21 mouse cellular contexts compared by ENCODE assay signal in genomic region chr2:153463257-153463656, GRCm38 (mm10). TPM values are rescaled to one million over a fixed set of nuclear protein-coding genes. Genes with fewer than 3 reads are reported as not detected.
DNase-seq lines count a peak whose midpoint lies in the region; ATAC-seq and TF ChIP-seq lines count a peak whose summit lies in the region.
"Had no signal": no experiment of that assay in that cellular context is flagged by ENCODE, and none has a peak within 500 bp of the region (broad histone marks: within the 10 kb centered on the region; RNA-seq: fewer than 3 reads in every experiment).

No protein-coding gene starts in this region.

- no peak overlapping the region for H3K4me2 ChIP-seq in forebrain, postnatal 0 days (ENCODE audit: low read depth)
- no peak overlapping the region for H3K4me2 ChIP-seq in forebrain, embryonic 13.5 days
- H3K4me2 ChIP-seq in liver, postnatal 0 days (ENCODE audit: low read depth, low read length): no peak overlapping the region
- H3K4me2 ChIP-seq: kidney, embryonic 15.5 days; limb, embryonic 13.5 days; lung, embryonic 15.5 days had no signal

- TF ChIP-seq CTCF in forebrain, postnatal 0 days (IDR thresholded peaks at IDR 0.05; ENCODE audit: low read depth): peak; percentile 47
- TF ChIP-seq CTCF in liver, postnatal 0 days (IDR thresholded peaks at IDR 0.05; ENCODE audit: low read depth): peak; percentile 51; the same call in 1 of the 2 replicates
- TF ChIP-seq CTCF in E14TG2a.4 (conservative IDR thresholded peaks at IDR 0.05; ENCODE audit: low read length): peak; percentile 26
- 0 out of 2 replicates have a peak, but pooled peaks have one; percentile 20 for TF ChIP-seq CTCF in cortical plate, adult 2 months (IDR thresholded peaks at IDR 0.05; ENCODE audit: extremely low read depth, insufficient read depth, low read length)

- peak; percentile 26 for DNase-seq in forebrain, postnatal 0 days
- no peak for DNase-seq in liver, postnatal 0 days
- no peak for DNase-seq in liver
- no peak for DNase-seq in right cerebral cortex, postnatal 4 days
- no peak for DNase-seq in layer of hippocampus, adult 9-10 months (ENCODE audit: low spot score)
- DNase-seq: adrenal gland, adult 2 months; cerebellum, adult 2 months; heart, postnatal 36 days had no signal

- no peaks in the 10 kb centered on the region for H3K9me3 ChIP-seq in forebrain, postnatal 0 days (ENCODE audit: low read length)
- H3K9me3 ChIP-seq in forebrain, embryonic 13.5 days (replicated peaks): no peaks in the 10 kb centered on the region
- H3K9me3 ChIP-seq in liver, postnatal 0 days (ENCODE audit: low read length): no peaks in the 10 kb centered on the region
- H3K9me3 ChIP-seq in E14TG2a.4 (ENCODE audit: low read length): no peaks in the 10 kb centered on the region
- H3K9me3 ChIP-seq: heart, embryonic 10.5 days; kidney, embryonic 15.5 days; limb, embryonic 13.5 days; lung, embryonic 15.5 days; megakaryocyte, embryonic 14.5 days had no signal

- no peak overlapping the region for H3K9ac ChIP-seq in forebrain, postnatal 0 days
- H3K9ac ChIP-seq in forebrain, embryonic 13.5 days: no peak overlapping the region
- no peak overlapping the region for H3K9ac ChIP-seq in liver, postnatal 0 days (replicated peaks)
- H3K9ac ChIP-seq: kidney, embryonic 15.5 days; limb, embryonic 13.5 days; lung, embryonic 15.5 days had no signal

- H3K27ac ChIP-seq in forebrain, postnatal 0 days (ENCODE audit: low read depth, low read length): no peak overlapping the region
- no peak overlapping the region for H3K27ac ChIP-seq in forebrain, embryonic 13.5 days
- H3K27ac ChIP-seq in liver, postnatal 0 days (ENCODE audit: low read depth): no peak overlapping the region
- no peak overlapping the region for H3K27ac ChIP-seq in cortical plate, adult 2 months (ENCODE audit: insufficient read depth, low read length)
- H3K27ac ChIP-seq: heart, embryonic 10.5 days; kidney, embryonic 15.5 days; limb, embryonic 13.5 days; lung, embryonic 15.5 days had no signal

- H3K27me3 ChIP-seq in forebrain, postnatal 0 days (ENCODE audit: insufficient read depth, low read length): no peaks in the 10 kb centered on the region
- H3K27me3 ChIP-seq in forebrain, embryonic 13.5 days: no peaks in the 10 kb centered on the region
- H3K27me3 ChIP-seq in liver, postnatal 0 days (ENCODE audit: insufficient read depth, low read length): no peaks in the 10 kb centered on the region
- H3K27me3 ChIP-seq in E14TG2a.4 (ENCODE audit: insufficient read depth, low read length): 0 out of 2 replicates have a peak, but pooled peaks cover under 1% of the 10 kb centered on the region
- H3K27me3 ChIP-seq: kidney, embryonic 15.5 days; limb, embryonic 13.5 days; lung, embryonic 15.5 days; megakaryocyte, embryonic 14.5 days had no signal

- WGBS in forebrain, postnatal 0 days: 75% methylated on average over 3 of the region's 3 CpGs
- WGBS in forebrain, embryonic 13.5 days: 78% methylated on average over 3 of the region's 3 CpGs
- WGBS in liver, postnatal 0 days (ENCODE audit: insufficient replicate concordance): 86% methylated on average over 3 of the region's 3 CpGs

- no peak overlapping the region for H3K4me3 ChIP-seq in forebrain, postnatal 0 days (ENCODE audit: low read depth, low read length)
- H3K4me3 ChIP-seq in forebrain, embryonic 13.5 days: no peak overlapping the region
- H3K4me3 ChIP-seq in liver, postnatal 0 days (ENCODE audit: low read depth, low read length): no peak overlapping the region
- H3K4me3 ChIP-seq in E14TG2a.4 (replicated peaks; ENCODE audit: low read length): no peak overlapping the region
- H3K4me3 ChIP-seq in cortical plate, adult 2 months (ENCODE audit: insufficient read depth, low read length): no peak overlapping the region
- H3K4me3 ChIP-seq: erythroblast, embryonic 14.5 days; heart, embryonic 10.5 days; kidney, embryonic 15.5 days; limb, embryonic 13.5 days; lung, embryonic 15.5 days; megakaryocyte, embryonic 14.5 days had no signal

- no peak for ATAC-seq in forebrain, postnatal 0 days
- ATAC-seq in forebrain, embryonic 13.5 days: no peak
- no peak for ATAC-seq in liver, postnatal 0 days
- ATAC-seq: forebrain, embryonic 16.5 days had no signal

- TF ChIP-seq EP300 in liver, postnatal 0 days (IDR thresholded peaks at IDR 0.05; ENCODE audit: low read depth): no peak

- no peaks in the 10 kb centered on the region for H3K4me1 ChIP-seq in forebrain, postnatal 0 days (ENCODE audit: insufficient read depth)
- H3K4me1 ChIP-seq in forebrain, embryonic 13.5 days: peaks cover 2% of the 10 kb centered on the region; the same call in 1 of the 2 replicates
- H3K4me1 ChIP-seq in liver, postnatal 0 days (ENCODE audit: insufficient read depth): peaks cover 4% of the 10 kb centered on the region
- no peaks in the 10 kb centered on the region for H3K4me1 ChIP-seq in E14TG2a.4 (replicated peaks; ENCODE audit: low read depth, low read length)
- peaks cover 5% of the 10 kb centered on the region for H3K4me1 ChIP-seq in cortical plate, adult 2 months (ENCODE audit: control insufficient read depth, insufficient read depth, low read length)

- TF ChIP-seq POLR2A in cortical plate, adult 2 months (IDR thresholded peaks at IDR 0.05; ENCODE audit: extremely low read depth, insufficient read depth, low read length): no peak

- H3K36me3 ChIP-seq in forebrain, postnatal 0 days (ENCODE audit: insufficient read depth): peaks cover 15% of the 10 kb centered on the region; the same call in 1 of the 2 replicates
- H3K36me3 ChIP-seq in forebrain, embryonic 13.5 days (ENCODE audit: poor library complexity, severe bottlenecking): peaks cover 11% of the 10 kb centered on the region; the same call in 1 of the 2 replicates
- H3K36me3 ChIP-seq in liver, postnatal 0 days (replicated peaks; ENCODE audit: insufficient read depth, low read length): no peaks in the 10 kb centered on the region
- no peaks in the 10 kb centered on the region for H3K36me3 ChIP-seq in E14TG2a.4 (ENCODE audit: insufficient read depth, low read length)
- H3K36me3 ChIP-seq: limb, embryonic 13.5 days; lung, embryonic 15.5 days had no signal

RNA-seq across cellular contexts. Expression of gene 4930404H24Rik, which starts 29.3 kb away (rescaled TPM):
- not detected in 2 replicates for total RNA-seq in forebrain, postnatal 0 days (2014; rRNA removed)
- polyA plus RNA-seq in forebrain, postnatal 0 days (2015; fragmentation: Nextera tagmentation; extraction: Ambion mirVana): not detected in 2 replicates
- polyA plus RNA-seq in forebrain, embryonic 13.5 days (2015; fragmentation: Nextera tagmentation; extraction: Ambion mirVana): not detected in 2 replicates
- not detected in 2 replicates for polyA plus RNA-seq in liver, postnatal 0 days (2015; fragmentation: Nextera tagmentation; extraction: Ambion mirVana)
- polyA plus RNA-seq in cortical plate, adult 2 months (2012; rRNA removed): not detected in 2 replicates
- total RNA-seq: adrenal gland, adult 2 months; gastrocnemius, adult 8-10 months; heart, postnatal 36 days had no signal
- polyA plus RNA-seq: adrenal gland, adult 2 months; C2C12; cerebellum, adult 2 months; erythroblast, embryonic 14.5 days; forebrain, embryonic 16.5 days; heart, embryonic 10.5 days; kidney, embryonic 15.5 days; limb, embryonic 13.5 days; lung, embryonic 15.5 days; neural tube, embryonic 14.5 days had no signal
